Mouse (Mus musculus): ENCODE data around the gene Tmco5b. TPM values are rescaled to one million over a fixed set of nuclear protein-coding genes. Genes with fewer than 3 reads are reported as not detected.

Tmco5b gene
- total RNA-seq, 1 experiment = not detected

DNA sequence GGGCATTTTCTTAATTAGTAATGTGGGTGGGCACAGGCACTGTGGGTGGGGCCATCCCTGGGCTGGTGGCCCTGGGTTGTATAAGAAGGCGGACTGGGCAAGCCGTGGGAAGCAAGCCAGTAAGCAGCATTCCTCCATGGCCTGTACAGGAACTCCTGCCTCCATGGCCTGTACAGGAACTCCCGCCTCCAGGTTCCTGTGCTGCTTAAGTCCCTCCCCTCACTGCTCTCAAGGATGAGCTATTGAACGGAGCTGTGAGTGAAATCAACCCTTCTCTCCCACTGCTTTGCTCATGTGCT lies 17.7 kb downstream of the Tmco5b start:
- Histone ChIP-seq H3K36me3 (ENCODE audit: control insufficient read depth, insufficient read depth, low read length, poor library complexity, severe bottlenecking) (no peaks in the 10 kb centered on the region), H3K4me1 (ENCODE audit: control insufficient read depth in 2 of 2, insufficient read depth in 2 of 2, low read length in 2 of 2, poor library complexity in 1 of 2) (no peaks in the 10 kb centered on the region), H3K27ac (ENCODE audit: insufficient read depth, low read depth, low read length, poor library complexity, severe bottlenecking) (no peak overlapping the region), H3K9ac (ENCODE audit: insufficient read depth, low read depth, low read length, poor library complexity, severe bottlenecking) (no peak overlapping the region), H3K4me3 (ENCODE audit: insufficient read depth in 1 of 2, low read depth in 1 of 2, low read length in 2 of 2, poor library complexity in 1 of 2, severe bottlenecking in 1 of 2) (no peak overlapping the region), H3K9me3 (ENCODE audit: control insufficient read depth, insufficient read depth, low read depth, low read length) (no peaks in the 10 kb centered on the region)
- in situ Hi-C loops (cut with MboI; ENCODE audit: low sequenced_read_pairs in 2 of 2, unreplicated experiment in 2 of 2) = no loop called here
- DNase-seq (ENCODE audit: low read depth, low spot score) = no peak
- TF ChIP-seq ZC3H11A (IDR thresholded peaks at IDR 0.05; ENCODE audit: borderline replicate concordance, low read depth, low read length) (no peak), ZNF384 (IDR thresholded peaks at IDR 0.05; ENCODE audit: low read depth, low read length) (no peak), HCFC1 (IDR thresholded peaks at IDR 0.05; ENCODE audit: borderline replicate concordance, insufficient read depth, low read length) (no peak), CHD2 (IDR thresholded peaks at IDR 0.05; ENCODE audit: low read depth, low read length) (no peak), MAFK (IDR thresholded peaks at IDR 0.05; ENCODE audit: insufficient read depth, low read depth, low read length) (no peak)

DNA sequence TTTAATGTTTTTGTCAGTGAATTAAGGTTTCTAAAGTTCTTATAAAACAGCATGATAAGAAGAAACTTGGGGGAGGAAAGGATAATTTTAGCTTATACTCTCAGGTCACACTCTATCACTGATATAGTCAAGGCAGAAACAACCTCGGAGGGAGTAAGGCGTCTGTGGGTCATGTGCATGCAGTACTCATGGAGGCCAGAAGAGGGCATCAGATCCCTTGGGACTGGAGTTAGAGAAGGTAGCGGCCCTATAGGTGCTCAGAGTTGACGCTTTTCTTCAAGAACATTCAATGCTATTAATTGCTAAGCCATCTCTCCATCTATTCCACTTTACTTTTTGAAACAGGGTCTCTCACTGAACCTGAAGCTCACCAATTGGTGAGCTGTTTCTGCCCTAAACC lies 19.8 kb downstream of the Tmco5b start:
- H3K4me3 ChIP-seq (ENCODE audit: insufficient read depth in 1 of 2, low read depth in 1 of 2, low read length in 2 of 2, poor library complexity in 1 of 2, severe bottlenecking in 1 of 2) = no peak overlapping the region
- TF ChIP-seq CHD2 (IDR thresholded peaks at IDR 0.05; ENCODE audit: low read depth, low read length) = no peak
- peak; percentile 55; the same call in 1 of the 2 replicates for TF ChIP-seq ZC3H11A (IDR thresholded peaks at IDR 0.05; ENCODE audit: borderline replicate concordance, low read depth, low read length)
- no peaks in the 10 kb centered on the region for H3K36me3 ChIP-seq (ENCODE audit: control insufficient read depth, insufficient read depth, low read length, poor library complexity, severe bottlenecking)
- no peaks in the 10 kb centered on the region for H3K9me3 ChIP-seq (ENCODE audit: control insufficient read depth, insufficient read depth, low read depth, low read length)
- DNase-seq (ENCODE audit: low read depth, low spot score) = peak; percentile 38
- no peak overlapping the region for H3K27ac ChIP-seq (ENCODE audit: insufficient read depth, low read depth, low read length, poor library complexity, severe bottlenecking)
- H3K4me1 ChIP-seq (ENCODE audit: control insufficient read depth in 2 of 2, insufficient read depth in 2 of 2, low read length in 2 of 2, poor library complexity in 1 of 2) = no peaks in the 10 kb centered on the region
- H3K9ac ChIP-seq (ENCODE audit: insufficient read depth, low read depth, low read length, poor library complexity, severe bottlenecking) = no peak overlapping the region
- in situ Hi-C loops (cut with MboI; ENCODE audit: low sequenced_read_pairs in 2 of 2, unreplicated experiment in 2 of 2) = no loop called here

DNA sequence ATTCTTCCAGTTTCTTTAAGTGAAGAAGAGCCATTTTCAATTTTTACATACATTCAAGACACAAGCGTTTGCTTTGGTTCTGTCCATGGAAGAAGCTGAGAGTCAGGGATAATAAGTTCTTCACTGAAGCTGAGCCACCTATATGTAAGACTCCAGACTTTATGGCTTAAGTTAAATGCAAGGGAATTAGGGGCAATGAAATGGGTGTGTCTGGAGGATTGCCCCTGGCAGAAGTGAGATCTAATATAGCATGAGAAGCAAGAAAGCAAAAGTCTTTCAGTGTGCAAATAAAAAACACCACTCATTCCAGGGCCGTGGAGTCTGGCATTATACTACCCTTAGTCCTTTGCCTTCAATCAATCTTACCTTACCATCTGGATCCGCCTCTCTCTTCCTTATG lies 25.7 kb downstream of the Tmco5b start:
- Histone ChIP-seq H3K36me3 (ENCODE audit: control insufficient read depth, insufficient read depth, low read length, poor library complexity, severe bottlenecking) (no peaks in the 10 kb centered on the region), H3K9ac (ENCODE audit: insufficient read depth, low read depth, low read length, poor library complexity, severe bottlenecking) (no peak overlapping the region), H3K27ac (ENCODE audit: insufficient read depth, low read depth, low read length, poor library complexity, severe bottlenecking) (no peak overlapping the region), H3K9me3 (ENCODE audit: control insufficient read depth, insufficient read depth, low read depth, low read length) (no peaks in the 10 kb centered on the region), H3K4me3 (ENCODE audit: insufficient read depth in 1 of 2, low read depth in 1 of 2, low read length in 2 of 2, poor library complexity in 1 of 2, severe bottlenecking in 1 of 2) (no peak overlapping the region), H3K4me1 (ENCODE audit: control insufficient read depth in 2 of 2, insufficient read depth in 2 of 2, low read length in 2 of 2, poor library complexity in 1 of 2) (no peaks in the 10 kb centered on the region)
- in situ Hi-C loops (cut with MboI; ENCODE audit: low sequenced_read_pairs in 2 of 2, unreplicated experiment in 2 of 2) = no loop called here
- DNase-seq (ENCODE audit: low read depth, low spot score) = no peak
- no peak for TF ChIP-seq CHD2 (IDR thresholded peaks at IDR 0.05; ENCODE audit: low read depth, low read length)
- no peak for TF ChIP-seq HCFC1 (IDR thresholded peaks at IDR 0.05; ENCODE audit: borderline replicate concordance, insufficient read depth, low read length)
- no peak for TF ChIP-seq ZNF384 (IDR thresholded peaks at IDR 0.05; ENCODE audit: low read depth, low read length)
- no peak for TF ChIP-seq ZC3H11A (IDR thresholded peaks at IDR 0.05; ENCODE audit: borderline replicate concordance, low read depth, low read length)
- TF ChIP-seq MAFK (IDR thresholded peaks at IDR 0.05; ENCODE audit: insufficient read depth, low read depth, low read length) = no peak

GRCm38 (mm10) chr2:113323016-113323415 lies 37.5 kb downstream of the Tmco5b start:
- no peaks in the 10 kb centered on the region for H3K4me1 ChIP-seq (ENCODE audit: control insufficient read depth in 2 of 2, insufficient read depth in 2 of 2, low read length in 2 of 2, poor library complexity in 1 of 2)
- no peaks in the 10 kb centered on the region for H3K9me3 ChIP-seq (ENCODE audit: control insufficient read depth, insufficient read depth, low read depth, low read length)
- no peak for DNase-seq (ENCODE audit: low read depth, low spot score)
- no peak overlapping the region for H3K9ac ChIP-seq (ENCODE audit: insufficient read depth, low read depth, low read length, poor library complexity, severe bottlenecking)
- H3K27ac ChIP-seq (ENCODE audit: insufficient read depth, low read depth, low read length, poor library complexity, severe bottlenecking) = no peak overlapping the region
- in situ Hi-C loops (cut with MboI; ENCODE audit: low sequenced_read_pairs in 2 of 2, unreplicated experiment in 2 of 2) = no loop called here
- no peaks in the 10 kb centered on the region for H3K36me3 ChIP-seq (ENCODE audit: control insufficient read depth, insufficient read depth, low read length, poor library complexity, severe bottlenecking)
- no peak overlapping the region for H3K4me3 ChIP-seq (ENCODE audit: insufficient read depth in 1 of 2, low read depth in 1 of 2, low read length in 2 of 2, poor library complexity in 1 of 2, severe bottlenecking in 1 of 2)
- TF ChIP-seq ZNF384 (IDR thresholded peaks at IDR 0.05; ENCODE audit: low read depth, low read length) = no peak
- no peak for TF ChIP-seq MAFK (IDR thresholded peaks at IDR 0.05; ENCODE audit: insufficient read depth, low read depth, low read length)
- TF ChIP-seq ZC3H11A (IDR thresholded peaks at IDR 0.05; ENCODE audit: borderline replicate concordance, low read depth, low read length) = no peak
- TF ChIP-seq CHD2 (IDR thresholded peaks at IDR 0.05; ENCODE audit: low read depth, low read length) = no peak
- TF ChIP-seq HCFC1 (IDR thresholded peaks at IDR 0.05; ENCODE audit: borderline replicate concordance, insufficient read depth, low read length) = no peak

DNA sequence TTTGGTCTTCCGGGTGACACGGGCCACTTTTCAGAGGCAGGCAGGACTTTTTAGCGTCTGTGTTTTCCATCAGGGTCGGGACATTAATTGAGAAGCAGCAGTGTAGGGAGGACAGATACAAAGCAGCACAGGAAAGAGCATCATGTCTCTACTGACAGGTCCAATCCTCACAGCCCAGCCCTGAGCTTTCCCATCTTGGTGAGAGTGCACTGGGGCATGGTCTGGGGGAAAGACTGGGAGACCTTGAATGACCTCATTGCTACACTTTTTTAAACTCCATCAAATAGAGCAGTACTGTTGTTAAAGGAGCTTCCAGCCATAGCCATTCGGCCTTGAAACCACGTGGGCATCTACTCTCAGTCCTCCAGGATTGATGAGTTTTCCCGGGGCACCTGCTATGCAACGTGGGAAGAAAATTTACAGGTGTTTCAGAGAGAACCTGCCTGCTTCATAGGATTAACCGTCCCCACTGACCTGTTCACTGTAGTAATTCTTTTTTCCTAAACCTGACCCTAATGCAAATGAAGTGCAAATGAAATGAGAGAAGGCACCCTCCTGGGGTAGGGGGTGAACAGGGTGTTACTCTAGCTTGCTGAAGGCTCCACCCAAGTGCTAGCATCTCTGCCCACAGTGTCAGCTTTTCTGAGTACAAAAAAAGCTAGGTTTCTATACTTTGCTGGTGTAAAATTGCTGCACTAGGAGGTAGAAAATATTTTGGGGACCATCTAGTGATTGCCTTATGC lies 48.4 kb downstream of the Tmco5b start:
- in situ Hi-C loops (cut with MboI; ENCODE audit: low sequenced_read_pairs in 2 of 2, unreplicated experiment in 2 of 2) = no loop called here
- H3K4me1 ChIP-seq (ENCODE audit: control insufficient read depth in 2 of 2, insufficient read depth in 2 of 2, low read length in 2 of 2, poor library complexity in 1 of 2) = 0 out of 4 replicates have a peak, but pooled peaks cover 0 to 1% of the 10 kb centered on the region in 2 experiments

More for the DNA sequence above, 48.4 kb downstream of the Tmco5b start:
- Histone ChIP-seq H3K9ac (ENCODE audit: insufficient read depth, low read depth, low read length, poor library complexity, severe bottlenecking) (no peak overlapping the region), H3K9me3 (ENCODE audit: control insufficient read depth, insufficient read depth, low read depth, low read length) (no peaks in the 10 kb centered on the region), H3K27ac (ENCODE audit: insufficient read depth, low read depth, low read length, poor library complexity, severe bottlenecking) (no peak overlapping the region), H3K4me3 (ENCODE audit: insufficient read depth in 1 of 2, low read depth in 1 of 2, low read length in 2 of 2, poor library complexity in 1 of 2, severe bottlenecking in 1 of 2) (no peak overlapping the region), H3K36me3 (ENCODE audit: control insufficient read depth, insufficient read depth, low read length, poor library complexity, severe bottlenecking) (no peaks in the 10 kb centered on the region)
- no peak for TF ChIP-seq CHD2 (IDR thresholded peaks at IDR 0.05; ENCODE audit: low read depth, low read length)
- no peak for TF ChIP-seq MAFK (IDR thresholded peaks at IDR 0.05; ENCODE audit: insufficient read depth, low read depth, low read length)
- TF ChIP-seq ZNF384 (IDR thresholded peaks at IDR 0.05; ENCODE audit: low read depth, low read length) = no peak
- no peak for TF ChIP-seq HCFC1 (IDR thresholded peaks at IDR 0.05; ENCODE audit: borderline replicate concordance, insufficient read depth, low read length)
- no peak for TF ChIP-seq ZC3H11A (IDR thresholded peaks at IDR 0.05; ENCODE audit: borderline replicate concordance, low read depth, low read length)
- no peak for DNase-seq (ENCODE audit: low read depth, low spot score)
